Mouse (Mus musculus) kidney, postnatal 0 days (tissue): ENCODE data around the gene Mtmr10. TPM values are rescaled to one million over a fixed set of nuclear protein-coding genes. Genes with fewer than 3 reads are reported as not detected.

Source experiments
- ATAC-seq: fragments of 200-750 bp; cut with Nextera tagmentation; replicated peaks from 2 replicates; pipeline ENCODE4 v1.8.0; 2017; ENCODE audit warnings: low read depth, moderate number of reproducible peaks, moderate TSS enrichment, moderate library complexity; ENCODE audit not compliant: low FRiP score
- DNase-seq: peaks from one replicate; pipeline ENCODE4 v3.0.0-alpha.2; 2016; ENCODE audit warnings: low spot score
- H3K27ac ChIP-seq: fragments of 300-500 bp; sonication (generic); 2 replicates; pipeline ENCODE4 v1.5.1; 2014; ENCODE audit warnings: mild to moderate bottlenecking
- H3K27me3 ChIP-seq: fragments of 300-500 bp; sonication (generic); 2 replicates; pipeline ENCODE4 v1.6.1; 2014; ENCODE audit warnings: low read length, mixed read lengths; ENCODE audit not compliant: insufficient read depth
- H3K36me3 ChIP-seq: fragments of 300-500 bp; sonication (generic); 2 replicates; pipeline ENCODE4 v1.6.1; 2014; ENCODE audit warnings: low read length, mixed read lengths; ENCODE audit not compliant: insufficient read depth
- H3K4me1 ChIP-seq: fragments of 300-500 bp; sonication (generic); replicated peaks from 2 replicates; pipeline ENCODE4 v1.6.1; 2014; ENCODE audit warnings: antibody characterized with exemption, low read length, mixed read lengths; ENCODE audit not compliant: insufficient read depth
- H3K4me2 ChIP-seq: fragments of 300-500 bp; sonication (generic); 2 replicates; pipeline ENCODE4 v1.6.1; 2014; ENCODE audit warnings: mild to moderate bottlenecking, low read length, moderate library complexity, mixed read lengths
- H3K4me3 ChIP-seq: fragments of 300-500 bp; sonication (generic); replicated peaks from 2 replicates; pipeline ENCODE4 v1.5.1; 2014; ENCODE audit warnings: low read depth, low read length
- H3K9ac ChIP-seq: fragments of 300-500 bp; sonication (generic); 2 replicates; pipeline ENCODE4 v1.6.1; 2014; ENCODE audit warnings: low read depth, low read length
- H3K9me3 ChIP-seq: fragments of 300-500 bp; sonication (generic); replicated peaks from 2 replicates; pipeline ENCODE4 v1.6.1; 2016; ENCODE audit warnings: low read length, inconsistent platforms, mixed read lengths
- CTCF ChIP-seq: IDR thresholded peaks from 2 replicates; pipeline ENCODE4 v1.5.1; 2016; ENCODE audit warnings: antibody characterized with exemption, low read depth, mild to moderate bottlenecking, moderate library complexity
- WGBS: fragments of 180-500 bp; shearing (Covaris S2); extraction: QIAGEN DNeasy Blood & Tissue Kit; methylation state at CpG from one replicate; pipeline ENCODE4 v1.1.7; 2014; 5-methylcytosine and 5-hydroxymethylcytosine counted together
- polyA plus RNA-seq: library from polyadenylated mRNA; unstranded; fragments of >200 nt; fragmentation: Nextera tagmentation; extraction: Ambion mirVana; gene quantifications from 2 replicates; pipeline ENCODE4 v1.2.1, GENCODE M21; 2015

Mtmr10 gene
- 8.1 and 9.2 TPM in 2 replicates for polyA plus RNA-seq

DNA sequence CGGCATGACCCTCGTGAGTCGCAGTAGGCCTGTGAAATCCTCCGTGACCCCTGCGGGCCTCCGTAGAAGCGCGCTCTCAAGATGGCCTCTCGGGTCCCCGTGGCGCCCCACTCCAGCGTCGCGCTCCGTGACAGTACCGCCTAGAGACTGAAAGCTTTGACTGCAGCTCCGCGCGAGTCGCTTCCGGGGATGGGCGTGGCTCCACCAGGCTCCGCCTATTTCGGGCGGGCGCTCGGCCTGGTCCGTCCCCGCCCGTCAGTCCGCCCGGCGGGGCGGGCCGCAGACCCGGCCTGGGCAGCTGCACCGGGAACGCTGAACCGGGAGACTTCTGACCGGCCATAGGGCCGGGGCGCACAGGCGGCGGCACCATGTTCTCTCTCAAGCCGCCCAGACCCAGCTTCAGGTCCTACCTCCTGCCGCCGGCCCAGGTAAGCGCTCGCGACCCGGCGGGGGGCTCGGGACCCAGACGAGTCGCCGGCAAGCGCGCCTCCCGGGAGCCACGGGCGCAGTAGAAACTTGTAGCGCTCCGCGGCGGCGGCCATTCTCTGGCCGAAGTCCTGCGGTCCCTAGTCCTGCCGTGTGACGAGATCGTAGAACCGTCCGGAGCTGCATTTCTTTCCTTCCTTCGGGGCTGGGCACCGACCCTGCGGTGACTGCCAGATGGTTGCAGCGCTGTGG, at the start of gene Mtmr10:
Mtmr10 (plus strand) TSS at position 240 of the 678 bp plus-strand sequence.
- 0 out of 2 replicates have a peak, but pooled peaks cover 3% of the 10 kb centered on the region for H3K36me3 ChIP-seq
- DNase-seq = peak; percentile 97
- peak within 1 kb of the TSS; percentile 86 for H3K4me3 ChIP-seq
- WGBS = under 1% methylated on average over 73 of the region's 77 CpGs
- peak within 1 kb of the TSS; percentile 89 for H3K9ac ChIP-seq
- H3K27ac ChIP-seq = peak within 1 kb of the TSS; percentile 91
- H3K27me3 ChIP-seq = no peaks in the 10 kb centered on the region
- TF ChIP-seq CTCF = peak; percentile 44
- H3K9me3 ChIP-seq = no peaks in the 10 kb centered on the region
- H3K4me2 ChIP-seq = peak within 1 kb of the TSS; percentile 59
- no peaks in the 10 kb centered on the region for H3K4me1 ChIP-seq
- peak; percentile 99 for ATAC-seq

- no peak for TF ChIP-seq CTCF
- no peak overlapping the region for H3K9ac ChIP-seq
- no peak overlapping the region for H3K27ac ChIP-seq
- no peaks in the 10 kb centered on the region for H3K36me3 ChIP-seq
- H3K9me3 ChIP-seq = no peaks in the 10 kb centered on the region
- DNase-seq (no peak), ATAC-seq (no peak)
- WGBS = 90% methylated on average over 8 of the region's 8 CpGs
- H3K27me3 ChIP-seq = no peaks in the 10 kb centered on the region
- no peak overlapping the region for H3K4me2 ChIP-seq
- no peaks in the 10 kb centered on the region for H3K4me1 ChIP-seq
- no peak overlapping the region for H3K4me3 ChIP-seq
Measured at GRCm38 (mm10) chr7:64237747-64238146, 49.7 kb upstream of the Mtmr10 start.

- WGBS = 84% methylated on average over 7 of the region's 7 CpGs
- Histone ChIP-seq H3K4me3 (no peak overlapping the region), H3K9ac (no peak overlapping the region), H3K27ac (no peak overlapping the region), H3K4me2 (no peak overlapping the region), H3K4me1 (no peaks in the 10 kb centered on the region), H3K9me3 (no peaks in the 10 kb centered on the region), H3K27me3 (no peaks in the 10 kb centered on the region), H3K36me3 (no peaks in the 10 kb centered on the region)
- TF ChIP-seq CTCF = no peak
- DNase-seq = no peak
- ATAC-seq = no peak
Measured at GRCm38 (mm10) chr7:64238410-64239086, 48.9 kb upstream of the Mtmr10 start.

DNA sequence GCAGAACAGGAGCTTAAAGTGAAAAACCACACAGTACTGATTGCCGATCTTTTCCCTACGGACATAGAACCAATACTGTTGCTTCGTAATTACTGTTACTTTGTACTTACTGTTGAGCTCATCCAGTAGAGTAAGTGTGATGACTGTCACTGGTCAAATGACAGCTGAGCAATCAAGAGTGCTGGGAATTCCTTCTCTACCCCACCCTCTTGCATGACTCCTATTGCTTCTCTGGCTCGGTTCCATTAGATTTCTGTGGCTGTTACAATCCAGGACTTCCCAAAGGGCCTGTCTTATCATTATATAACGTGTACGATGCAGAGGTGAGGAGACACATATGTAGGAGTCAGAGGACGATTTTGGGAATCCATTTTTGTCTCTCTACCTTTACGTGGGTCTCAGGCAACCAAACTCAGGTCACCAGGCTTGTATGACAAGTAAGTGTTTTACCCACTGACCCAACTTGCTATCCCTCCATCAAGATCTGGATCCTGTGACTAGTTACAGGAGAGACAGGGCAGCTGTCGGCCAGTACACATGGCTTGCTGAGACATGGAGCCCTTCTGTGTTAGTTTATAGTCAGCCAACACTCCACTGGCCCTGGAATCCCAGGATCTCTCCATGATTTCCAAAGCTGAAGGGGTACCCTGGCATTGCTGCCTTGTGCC, 48.2 kb upstream of the Mtmr10 start:
- ATAC-seq = no peak
- 80% methylated on average over 9 of the region's 9 CpGs for WGBS

GRCm38 (mm10) chr7:64239806-64240315, 47.6 kb upstream of the Mtmr10 start:
- TF ChIP-seq CTCF = no peak
- no peak overlapping the region for H3K4me2 ChIP-seq
- no peaks in the 10 kb centered on the region for H3K9me3 ChIP-seq
- no peaks in the 10 kb centered on the region for H3K4me1 ChIP-seq
- no peak overlapping the region for H3K27ac ChIP-seq
- H3K9ac ChIP-seq = no peak overlapping the region
- H3K27me3 ChIP-seq = no peaks in the 10 kb centered on the region
- DNase-seq (peak; percentile 22), ATAC-seq (no peak)
- no peaks in the 10 kb centered on the region for H3K36me3 ChIP-seq
- WGBS = 77% methylated on average over 4 of the region's 4 CpGs
- H3K4me3 ChIP-seq = no peak overlapping the region

More for the DNA sequence above, 48.2 kb upstream of the Mtmr10 start:
- Histone ChIP-seq H3K4me1 (no peaks in the 10 kb centered on the region), H3K4me2 (no peak overlapping the region), H3K9me3 (no peaks in the 10 kb centered on the region), H3K36me3 (no peaks in the 10 kb centered on the region), H3K27me3 (no peaks in the 10 kb centered on the region), H3K9ac (no peak overlapping the region), H3K27ac (no peak overlapping the region), H3K4me3 (no peak overlapping the region)
- no peak for DNase-seq
- TF ChIP-seq CTCF = no peak

DNA sequence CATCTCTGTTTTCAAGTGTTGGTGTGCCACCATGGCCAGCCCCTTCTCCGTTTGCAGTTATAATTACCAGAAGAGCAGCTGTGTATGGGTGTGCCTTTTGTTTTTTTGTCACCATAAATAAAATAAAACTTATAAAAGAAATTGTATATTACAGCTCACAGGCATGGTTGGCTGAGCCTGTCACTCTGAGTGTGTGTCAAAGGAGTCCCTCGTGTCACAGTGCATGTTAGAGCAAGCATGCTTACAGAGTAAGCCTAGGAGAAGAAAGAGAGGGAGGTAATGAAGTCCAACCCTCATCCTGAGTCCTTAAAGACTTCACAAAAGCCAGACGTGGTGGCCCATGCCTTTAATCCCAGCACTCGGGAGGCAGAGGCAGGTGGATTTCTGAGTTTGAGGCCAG, 45.0 kb upstream of the Mtmr10 start:
- TF ChIP-seq CTCF = no peak
- WGBS = 79% methylated on average over 4 of the region's 4 CpGs
- DNase-seq = no peak

More for the DNA sequence above, 45.0 kb upstream of the Mtmr10 start:
- ATAC-seq = no peak
- no peak overlapping the region for H3K4me3 ChIP-seq
- H3K36me3 ChIP-seq = no peaks in the 10 kb centered on the region
- H3K27ac ChIP-seq = no peak overlapping the region
- H3K9ac ChIP-seq = no peak overlapping the region
- H3K4me1 ChIP-seq = no peaks in the 10 kb centered on the region
- H3K27me3 ChIP-seq = no peaks in the 10 kb centered on the region
- H3K9me3 ChIP-seq = no peaks in the 10 kb centered on the region
- H3K4me2 ChIP-seq = no peak overlapping the region
